Mouse (Mus musculus): ENCODE measurements at regions not wholly inside any gene's neighbourhood (a gene's known extent, or its start where the extent isn't known, plus 50 kb on each side); places are given as distances from the start of the nearest gene placed in this dataset.

DNA sequence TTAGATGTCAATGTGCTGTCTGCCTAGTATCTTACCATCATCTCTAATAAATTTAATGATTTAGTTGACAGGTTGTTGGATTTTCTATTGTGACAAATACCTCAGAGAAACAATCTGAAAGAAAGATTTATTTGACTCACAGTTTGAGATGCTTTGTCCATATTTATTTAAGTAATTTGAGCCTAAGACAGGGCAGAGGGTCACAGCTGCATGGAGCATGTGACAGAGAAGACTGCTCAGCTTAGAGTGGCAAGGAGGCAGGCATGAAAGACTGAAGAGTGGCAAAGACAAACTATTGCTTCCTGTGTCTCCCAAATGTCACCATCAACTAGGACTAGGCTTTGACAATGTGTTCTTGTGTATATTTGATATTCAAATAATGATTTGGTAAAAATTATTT lies 388.0 kb downstream of the Epha7 start:
- TF ChIP-seq POLR2A (IDR thresholded peaks at IDR 0.05; ENCODE audit: extremely low read depth, insufficient read depth, low read length) (no peak), CTCF (IDR thresholded peaks at IDR 0.05; ENCODE audit: low read depth, low read length) (no peak)
- H3K36me3 ChIP-seq (ENCODE audit: control insufficient read depth, insufficient read depth, low read length), result no peaks in the 10 kb centered on the region
- no peak for DNase-seq (ENCODE audit: extremely low read depth, low read depth, low spot score)

More for the DNA sequence above, 388.0 kb downstream of the Epha7 start:
- Histone ChIP-seq H3K9ac (ENCODE audit: low read depth, low read length) (no peak overlapping the region), H3K27ac (replicated peaks; ENCODE audit: insufficient read depth, low read depth, low read length) (no peak overlapping the region), H3K27me3 (ENCODE audit: control insufficient read depth, insufficient read depth, low read length) (no peaks in the 10 kb centered on the region), H3K79me2 (ENCODE audit: control insufficient read depth, insufficient read depth, low read length) (no peaks in the 10 kb centered on the region), H3K4me1 (ENCODE audit: control insufficient read depth, insufficient read depth, low read length) (no peaks in the 10 kb centered on the region), H3K4me3 (ENCODE audit: insufficient read depth, low read depth, low read length) (no peak overlapping the region)
